Mouse (Mus musculus) Muller cell, postnatal 12 days (primary cell): ENCODE data around the gene Col4a1.

Experiments
- DNase-seq: peaks from one replicate; pipeline ENCODE4 v3.0.0-alpha.2; 2015; ENCODE audit errors: inconsistent ontology term

The Col4a1 gene

GRCm38 (mm10) chr8:11299317-11299602 lies 13.4 kb downstream of the Col4a1 start:
- no peak for DNase-seq

GRCm38 (mm10) chr8:11298531-11299316 lies 13.9 kb downstream of the Col4a1 start:
- DNase-seq, result no peak

- no peak for DNase-seq
Measured at GRCm38 (mm10) chr8:11297141-11297838, 15.3 kb downstream of the Col4a1 start.

GRCm38 (mm10) chr8:11296282-11296943 lies 16.2 kb downstream of the Col4a1 start:
- DNase-seq, result no peak

DNA sequence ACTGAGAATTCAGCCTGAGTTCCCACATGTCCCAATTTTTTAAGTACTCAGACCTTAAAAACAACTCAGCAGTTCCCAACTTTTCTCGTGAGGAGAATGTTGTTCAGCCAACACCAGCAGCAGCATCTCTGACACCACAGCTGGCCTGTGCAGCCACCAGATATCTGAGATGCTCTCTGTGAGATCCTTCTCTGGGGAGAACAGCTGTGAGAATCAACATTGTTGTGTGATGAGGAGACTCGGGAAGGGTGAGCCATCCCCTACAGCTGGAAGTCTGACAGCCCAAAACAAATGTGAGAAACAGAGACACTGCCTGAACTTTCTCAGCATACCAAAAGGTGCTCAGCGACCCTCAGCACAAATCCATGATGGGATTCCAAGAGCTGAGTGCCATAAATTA lies 20.0 kb downstream of the Col4a1 start:
- DNase-seq, result no peak

DNA sequence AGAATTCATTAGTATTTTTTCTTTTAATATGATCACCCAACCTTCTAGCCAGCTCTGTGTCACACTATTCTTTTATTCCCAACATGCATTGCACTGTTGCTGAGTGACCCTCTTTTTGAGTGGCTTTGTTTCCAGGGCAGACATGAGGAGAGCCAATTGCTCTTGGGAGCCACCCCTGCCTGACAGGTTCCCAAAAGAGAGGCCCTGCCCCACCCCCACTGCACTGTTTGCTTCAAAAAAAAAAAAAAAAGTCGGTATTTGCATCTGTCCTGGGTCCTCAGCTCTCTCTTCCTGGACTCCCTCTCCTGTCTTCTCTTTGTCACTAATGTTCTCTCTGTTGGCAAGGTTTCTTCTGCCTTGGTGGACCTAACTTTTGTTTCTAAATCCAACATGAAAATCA lies 22.1 kb downstream of the Col4a1 start:
- no peak for DNase-seq

DNA sequence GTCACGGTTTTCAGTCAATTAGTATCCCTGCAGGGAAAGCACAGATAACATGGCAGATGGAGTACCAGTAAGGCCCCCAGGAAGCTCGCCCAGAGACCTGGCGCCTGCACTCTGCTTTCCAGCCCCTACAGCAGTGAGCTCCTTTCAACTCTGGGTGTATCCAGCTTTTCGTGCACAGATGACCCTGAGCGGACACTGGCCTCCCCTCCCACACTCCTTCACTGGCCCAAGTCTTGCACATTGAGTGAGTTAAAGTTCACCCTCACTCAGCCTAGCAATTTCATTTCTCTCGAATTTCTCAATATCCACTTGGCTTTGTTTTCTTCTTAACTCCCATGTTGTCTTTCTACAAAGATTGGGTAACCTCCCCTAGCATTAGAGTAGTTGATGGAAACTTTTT lies 24.3 kb downstream of the Col4a1 start:
- DNase-seq, result no peak

- peak; percentile 69 for DNase-seq
Measured at GRCm38 (mm10) chr8:11287139-11287538, 25.5 kb downstream of the Col4a1 start.

GRCm38 (mm10) chr8:11285437-11285836 lies 27.2 kb downstream of the Col4a1 start:
- no peak for DNase-seq

- DNase-seq, result no peak
Measured at GRCm38 (mm10) chr8:11283217-11283616, 29.4 kb downstream of the Col4a1 start.

DNA sequence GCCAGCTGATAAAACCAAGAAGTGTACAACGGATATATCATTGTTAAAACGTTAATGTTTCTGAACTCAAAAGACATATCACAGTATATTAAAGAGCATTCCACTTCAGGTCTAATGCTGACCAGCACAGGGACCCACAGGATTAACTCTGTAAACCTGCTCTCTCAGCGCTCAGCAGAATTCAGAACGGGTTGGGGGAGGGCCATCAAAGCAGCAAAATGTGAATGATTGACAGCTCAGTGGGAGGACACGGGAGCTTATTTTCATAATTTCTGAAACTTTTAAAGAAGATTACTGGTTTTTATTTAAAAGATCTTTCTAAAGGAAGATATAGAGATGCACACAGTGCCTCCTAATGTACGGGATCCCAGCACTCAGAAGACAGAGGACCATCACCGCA lies 29.9 kb downstream of the Col4a1 start:
- no peak for DNase-seq

- DNase-seq, result no peak
Measured at GRCm38 (mm10) chr8:11282139-11282538, 30.5 kb downstream of the Col4a1 start.

DNA sequence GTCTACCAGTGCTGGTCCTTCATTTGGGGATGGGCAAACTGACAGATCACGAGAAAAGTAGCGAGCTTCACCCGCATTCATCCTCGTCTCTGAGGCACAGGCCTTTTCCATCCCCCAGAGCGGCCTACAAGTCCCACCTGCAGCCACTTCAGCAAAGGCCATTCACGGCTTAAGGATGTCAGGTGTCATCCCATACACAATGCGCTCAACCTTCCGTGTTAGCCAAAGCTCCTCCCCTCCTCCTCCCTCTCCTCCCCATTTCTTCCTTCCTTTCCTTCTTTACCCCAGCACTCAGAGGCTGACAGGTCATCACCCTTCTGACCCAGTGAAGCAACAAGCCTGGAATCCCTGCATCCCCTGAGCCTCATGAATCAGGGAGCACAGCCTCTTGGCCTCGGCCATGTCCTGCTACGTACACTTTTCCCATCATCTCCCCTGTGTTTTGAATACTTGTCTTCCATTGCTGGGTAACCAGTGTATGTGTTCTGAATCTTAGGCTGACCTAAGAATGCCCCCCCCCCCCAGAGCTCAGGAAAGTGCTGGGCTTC lies 31.8 kb downstream of the Col4a1 start:
- DNase-seq, result no peak

GRCm38 (mm10) chr8:11279296-11279826 lies 33.3 kb downstream of the Col4a1 start:
- peak; percentile 79 for DNase-seq

DNA sequence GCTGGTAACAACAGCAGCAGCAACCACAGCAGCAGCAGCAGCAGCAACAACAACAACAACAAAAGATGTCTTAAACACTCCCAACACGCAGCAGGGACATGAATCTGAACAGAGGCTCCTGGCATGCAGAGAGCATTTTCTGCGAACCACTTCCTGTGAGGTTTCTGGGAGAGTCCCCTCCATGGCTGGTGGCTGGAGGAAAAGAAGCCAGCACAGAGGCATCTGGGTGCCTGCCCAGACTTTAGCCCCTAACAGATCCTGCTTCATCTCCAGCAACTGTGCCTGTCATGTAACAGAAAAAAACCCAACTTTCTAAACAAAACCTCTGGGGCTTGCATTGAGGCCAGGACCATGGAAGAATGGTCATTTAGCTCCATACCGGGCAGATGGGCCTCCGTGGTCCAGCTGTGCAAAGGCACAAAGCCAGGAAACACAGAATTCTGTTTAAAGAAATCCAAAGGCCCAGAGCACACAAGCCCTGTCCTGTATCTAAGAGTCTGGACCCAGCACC lies 34.5 kb downstream of the Col4a1 start:
- DNase-seq, result peak; percentile 87

DNA sequence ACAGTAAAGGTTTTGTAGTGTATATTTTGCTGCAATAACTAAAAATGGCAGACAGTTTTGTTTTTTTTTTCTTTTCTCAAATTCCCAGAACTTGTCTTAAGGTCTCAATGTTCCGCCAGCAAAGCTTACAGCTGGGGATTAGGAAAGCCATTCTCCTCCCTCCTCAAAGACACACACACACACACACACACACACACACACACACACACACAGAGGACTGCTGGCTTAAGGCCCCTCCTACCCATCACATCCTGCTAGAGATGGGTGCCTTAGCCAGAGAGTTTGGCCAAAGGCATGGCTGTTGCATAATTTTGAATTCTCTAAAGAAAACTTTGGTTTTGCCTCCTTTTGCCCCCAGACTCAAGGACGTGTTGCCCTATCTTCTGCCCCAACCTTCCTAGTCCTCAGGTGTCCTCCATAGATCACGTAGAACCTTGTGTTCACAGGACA lies 35.0 kb downstream of the Col4a1 start:
- DNase-seq, result no peak

- DNase-seq, result no peak
Measured at GRCm38 (mm10) chr8:11276286-11276685, 36.3 kb downstream of the Col4a1 start.

DNA sequence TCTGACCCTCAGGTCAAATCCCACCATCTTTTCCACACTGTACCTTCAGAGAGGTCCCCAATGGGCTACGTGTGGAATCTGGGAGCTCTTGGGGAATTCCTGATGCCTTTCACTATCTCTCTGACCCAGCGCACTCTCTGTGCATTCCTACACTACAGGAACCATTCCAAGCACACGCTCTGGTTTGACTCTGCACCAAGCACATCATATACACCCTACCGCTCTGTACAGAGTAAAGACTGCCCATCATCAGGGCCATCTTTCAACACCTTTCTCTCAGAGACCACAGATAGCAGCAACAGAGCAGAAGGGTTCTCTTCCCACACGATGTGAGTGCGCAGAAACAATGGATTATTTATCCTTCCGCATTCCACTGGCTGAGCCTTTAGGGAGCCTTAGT lies 38.2 kb downstream of the Col4a1 start:
- DNase-seq, result no peak

DNA sequence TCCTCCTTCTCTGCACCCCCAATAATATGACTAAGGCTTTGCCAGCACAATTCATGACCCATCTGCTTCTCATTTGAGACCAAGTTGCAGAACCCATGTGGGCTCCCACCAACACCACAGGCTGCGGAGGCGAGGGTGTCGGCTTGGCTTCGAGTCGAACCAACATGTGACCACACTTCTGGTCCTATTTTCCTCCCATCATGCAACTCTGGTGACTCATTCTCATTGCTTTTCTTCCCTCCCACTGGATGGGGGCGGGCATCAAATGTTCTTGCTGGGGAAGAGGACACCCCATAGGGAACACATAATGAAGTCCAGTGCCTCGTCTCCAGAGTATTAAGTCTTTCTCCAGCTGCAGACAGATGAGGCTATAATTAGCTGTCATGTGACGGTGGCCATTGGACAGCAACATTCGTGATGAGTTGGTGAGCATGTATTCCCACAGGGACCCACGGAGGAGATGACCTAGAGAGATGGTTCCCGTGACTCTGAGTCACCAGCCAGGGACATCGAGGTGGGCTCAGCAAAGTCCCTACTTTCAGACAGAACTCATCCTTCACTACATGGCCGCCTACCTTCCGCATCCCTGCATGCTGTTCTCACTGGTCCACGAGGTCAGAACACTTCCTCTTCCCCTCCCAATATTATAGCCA lies 39.0 kb downstream of the Col4a1 start:
- DNase-seq, result no peak

GRCm38 (mm10) chr8:11272205-11272604 lies 40.4 kb downstream of the Col4a1 start:
- DNase-seq, result no peak

GRCm38 (mm10) chr8:11270826-11271225 lies 41.8 kb downstream of the Col4a1 start:
- DNase-seq, result no peak

DNA sequence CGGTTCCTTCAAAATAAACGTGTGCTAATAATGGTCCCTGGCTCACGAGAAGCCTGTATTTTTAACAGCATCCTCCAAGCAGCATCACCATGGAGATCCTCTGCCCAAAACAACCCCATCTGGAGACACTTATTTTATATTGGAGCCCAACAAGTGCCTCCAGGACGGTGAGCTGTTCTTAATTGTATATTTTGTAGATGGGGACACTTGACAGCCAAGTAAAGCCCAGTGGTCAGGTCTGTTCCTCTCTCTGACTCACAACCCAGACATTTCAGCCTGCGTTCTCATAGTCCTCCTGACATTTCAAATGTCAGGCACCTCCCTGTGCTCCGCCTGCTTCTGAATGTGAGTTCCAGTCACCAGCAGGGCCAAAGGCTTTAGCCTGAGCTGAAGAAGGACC lies 43.9 kb downstream of the Col4a1 start:
- DNase-seq, result no peak
